Mouse (Mus musculus) heart, postnatal 4 days (tissue): ENCODE measurements around the gene Igfbp2. TPM values are rescaled to one million over a fixed set of nuclear protein-coding genes. Genes with fewer than 3 reads are reported as not detected.

ENCODE experiments used
- DNase-seq: peaks from one replicate; pipeline ENCODE4 v3.0.0; 2021
- total RNA-seq, 2 experiments: library from RNA; stranded (reverse); gene quantifications; 2 replicates each; pipeline ENCODE4 v1.2.3; 2021

The Igfbp2 gene
- total RNA-seq, 2 experiments from 2014 or later, result 5.3 to 8.4 TPM

- DNase-seq, result no peak
These were observed 8.7 kb upstream of the Igfbp2 start for GRCm38 (mm10) chr1:72815616-72816015.

GRCm38 (mm10) chr1:72819995-72820394 is 4.3 kb upstream of the Igfbp2 start:
- DNase-seq, result no peak

- DNase-seq, result no peak
These were observed 1.4 kb upstream of the Igfbp2 start for GRCm38 (mm10) chr1:72822893-72823292.

- DNase-seq, result no peak
These were observed 401 bp downstream of the Igfbp2 start for GRCm38 (mm10) chr1:72824707-72825101.

GRCm38 (mm10) chr1:72825286-72825685 is 983 bp downstream of the Igfbp2 start:
- peak; percentile 23 for DNase-seq

GRCm38 (mm10) chr1:72825921-72826320 is 1.6 kb downstream of the Igfbp2 start:
- DNase-seq, result no peak

- DNase-seq, result no peak
These were observed 2.1 kb downstream of the Igfbp2 start for GRCm38 (mm10) chr1:72826446-72826845.

GRCm38 (mm10) chr1:72826931-72827330 is 2.6 kb downstream of the Igfbp2 start:
- no peak for DNase-seq

- DNase-seq, result no peak
These were observed 3.4 kb downstream of the Igfbp2 start for GRCm38 (mm10) chr1:72827411-72828315.

GRCm38 (mm10) chr1:72828843-72829242 is 4.5 kb downstream of the Igfbp2 start:
- no peak for DNase-seq

- no peak for DNase-seq
These were observed 6.2 kb downstream of the Igfbp2 start for GRCm38 (mm10) chr1:72830485-72830884.

- DNase-seq, result no peak
These were observed 8.4 kb downstream of the Igfbp2 start for GRCm38 (mm10) chr1:72832715-72833153.

- DNase-seq, result no peak
These were observed 9.3 kb downstream of the Igfbp2 start for GRCm38 (mm10) chr1:72833563-72833962.

- DNase-seq, result no peak
These were observed 15.1 kb downstream of the Igfbp2 start for GRCm38 (mm10) chr1:72839356-72839755.

GRCm38 (mm10) chr1:72839791-72840190 is 15.5 kb downstream of the Igfbp2 start:
- no peak for DNase-seq

GRCm38 (mm10) chr1:72842666-72843459 is 18.6 kb downstream of the Igfbp2 start:
- no peak for DNase-seq

- DNase-seq, result no peak
These were observed 20.4 kb downstream of the Igfbp2 start for GRCm38 (mm10) chr1:72844675-72845074.

- DNase-seq, result no peak
These were observed 23.6 kb downstream of the Igfbp2 start for GRCm38 (mm10) chr1:72847849-72848380.

GRCm38 (mm10) chr1:72849037-72849436 is 24.7 kb downstream of the Igfbp2 start:
- no peak for DNase-seq

GRCm38 (mm10) chr1:72853759-72854158 is 29.5 kb downstream of the Igfbp2 start:
- no peak for DNase-seq

- peak; percentile 53 for DNase-seq
These were observed 30.3 kb downstream of the Igfbp2 start for GRCm38 (mm10) chr1:72854337-72855237.

- no peak for DNase-seq
These were observed 31.4 kb downstream of the Igfbp2 start for GRCm38 (mm10) chr1:72855729-72856128.
